Mouse (Mus musculus) heart, postnatal 10 days (tissue): ENCODE measurements around the gene Ppat. TPM values are rescaled to one million over a fixed set of nuclear protein-coding genes. Genes with fewer than 3 reads are reported as not detected.
A peak's percentile ranks its signal among the peaks of the same experiment; 100 is the strongest.
"Not testable (repeated sequence)": the region's sequence is repeated elsewhere in the genome, so short reads cannot be mapped to it uniquely, and the experiment has no call there.

Experiments
- DNase-seq, 2 experiments: peaks; one replicate each; pipeline ENCODE4 v3.0.0; 2021
- intact Hi-C: fragments of 180-260 bp; cut with DNase I; formaldehyde crosslinking; loops from one replicate; pipeline ENCODE4 v1.15.1; 2025
- total RNA-seq, 2 experiments: library from RNA; stranded (reverse); gene quantifications; 2 replicates each; pipeline ENCODE4 v1.2.3; 2021

The Ppat gene
- total RNA-seq, 2 experiments from 2014 or later, result 14.6 to 15.9 TPM

- DNase-seq, result peak in 1 of 2 experiments; percentile 16
- intact Hi-C loops, result loop anchor here (1.0 kb wide), 1 partner anchor 45 kb away; the partner anchor contains the start of gene Aasdh
Observed at GRCm38 (mm10) chr5:76950343-76951105, 854 bp downstream of the Ppat start.

- intact Hi-C loops, result no loop called here
- DNase-seq, result peak; percentile 30 to 31
Observed at GRCm38 (mm10) chr5:76947758-76948157, 3.6 kb downstream of the Ppat start.

GRCm38 (mm10) chr5:76947142-76947541 lies 4.2 kb downstream of the Ppat start:
- no peak for DNase-seq
- intact Hi-C loops, result no loop called here

GRCm38 (mm10) chr5:76945678-76946033 lies 5.7 kb downstream of the Ppat start:
- intact Hi-C loops, result no loop called here
- DNase-seq, result no peak

GRCm38 (mm10) chr5:76944965-76945677 lies 6.3 kb downstream of the Ppat start:
- intact Hi-C loops, result no loop called here

GRCm38 (mm10) chr5:76942505-76942904 lies 8.9 kb downstream of the Ppat start:
- no peak for DNase-seq
- intact Hi-C loops, result no loop called here

More at GRCm38 (mm10) chr5:76944965-76945677, 6.3 kb downstream of the Ppat start:
- DNase-seq, result no peak

- no peak for DNase-seq
- intact Hi-C loops, result no loop called here
Observed at GRCm38 (mm10) chr5:76941975-76942374, 9.4 kb downstream of the Ppat start.

- intact Hi-C loops, result no loop called here
- DNase-seq, result no peak
Observed at GRCm38 (mm10) chr5:76939717-76940116, 11.7 kb downstream of the Ppat start.

- peak; percentile 41 to 47 for DNase-seq
- intact Hi-C loops, result no loop called here
Observed at GRCm38 (mm10) chr5:76929180-76929877, 22.0 kb downstream of the Ppat start.

GRCm38 (mm10) chr5:76928124-76928832 lies 23.1 kb downstream of the Ppat start:
- peak; percentile 63 to 69 for DNase-seq
- intact Hi-C loops, result no loop called here

- no peak for DNase-seq
- intact Hi-C loops, result no loop called here
Observed at GRCm38 (mm10) chr5:76924296-76924695, 27.1 kb downstream of the Ppat start.

- intact Hi-C loops, result no loop called here
- peak; percentile 81 to 85 for DNase-seq
Observed at GRCm38 (mm10) chr5:76923428-76923827, 27.9 kb downstream of the Ppat start.

GRCm38 (mm10) chr5:76922833-76923232 lies 28.5 kb downstream of the Ppat start:
- DNase-seq, result no peak
- intact Hi-C loops, result no loop called here

GRCm38 (mm10) chr5:76912522-76912921 lies 38.9 kb downstream of the Ppat start:
- DNase-seq, intact Hi-C loops: not testable (repeated sequence)

GRCm38 (mm10) chr5:76910807-76911206 lies 40.6 kb downstream of the Ppat start:
- DNase-seq, result no peak
- intact Hi-C loops, result no loop called here

- no peak for DNase-seq
- intact Hi-C loops, result no loop called here
Observed at GRCm38 (mm10) chr5:76906155-76906499, 45.3 kb downstream of the Ppat start.

GRCm38 (mm10) chr5:76905405-76906154 lies 45.8 kb downstream of the Ppat start, which contains the start of gene Aasdh:
Gene Aasdh, minus strand, starts transcription at chr5:76905514.
- intact Hi-C loops, result loop anchor here (1.0 to 2.0 kb wide), 2 partner anchors 46 to 69 kb away; partner anchors contain the start of genes Paics, Ppat and Srp72
- DNase-seq, result peak; percentile 96 to 98

GRCm38 (mm10) chr5:76904713-76905404 lies 46.5 kb downstream of the Ppat start:
- intact Hi-C loops, result loop anchor here (1.0 to 2.0 kb wide), 2 partner anchors 46 to 70 kb away; partner anchors contain the start of genes Paics, Ppat and Srp72
- no peak for DNase-seq

- no peak for DNase-seq
- intact Hi-C loops, result no loop called here
Observed at GRCm38 (mm10) chr5:76902131-76902530, 49.2 kb downstream of the Ppat start.
